Mouse (Mus musculus) testis, adult 2 months (tissue): ENCODE measurements at regions not wholly inside any gene's neighbourhood (a gene's known extent, or its start where the extent isn't known, plus 50 kb on each side); places are given as distances from the start of the nearest gene placed in this dataset.

Experiments
- H3K27ac ChIP-seq: fragments of 200-500 bp; 2 replicates; pipeline ENCODE4 v1.5.1; 2012; ENCODE audit warnings: low read depth, low read length; ENCODE audit not compliant: control insufficient read depth, insufficient read depth
- H3K27me3 ChIP-seq: fragments of 200-500 bp; 2 replicates; pipeline ENCODE4 v1.6.1; 2012; ENCODE audit warnings: mild to moderate bottlenecking, low read length, moderate library complexity; ENCODE audit not compliant: control insufficient read depth, insufficient read depth
- H3K36me3 ChIP-seq: fragments of 200-500 bp; 2 replicates; pipeline ENCODE4 v1.6.1; 2012; ENCODE audit warnings: mild to moderate bottlenecking, low read length; ENCODE audit not compliant: control insufficient read depth, insufficient read depth
- H3K4me1 ChIP-seq: fragments of 200-500 bp; 2 replicates; pipeline ENCODE4 v1.6.1; 2012; ENCODE audit warnings: low read length; ENCODE audit not compliant: control insufficient read depth, insufficient read depth
- H3K4me3 ChIP-seq: fragments of 200-500 bp; 2 replicates; pipeline ENCODE4 v1.5.1; 2012; ENCODE audit warnings: low read depth, mild to moderate bottlenecking, low read length, moderate library complexity, mixed read lengths; ENCODE audit not compliant: control insufficient read depth
- CTCF ChIP-seq: fragments of 200-500 bp; IDR thresholded peaks from 2 replicates; pipeline ENCODE4 v1.5.1; 2012; ENCODE audit warnings: low read depth, mild to moderate bottlenecking, inconsistent platforms, low read length, moderate library complexity; ENCODE audit not compliant: control insufficient read depth, insufficient read depth, insufficient replicate concordance
- POLR2A ChIP-seq: fragments of 200-500 bp; IDR thresholded peaks from 2 replicates; pipeline ENCODE4 v1.6.1; 2012; ENCODE audit warnings: low read depth, mild to moderate bottlenecking, inconsistent platforms, low read length, moderate library complexity; ENCODE audit not compliant: control insufficient read depth

- Histone ChIP-seq H3K4me3 (no peak overlapping the region), H3K27me3 (no peaks in the 10 kb centered on the region), H3K4me1 (no peaks in the 10 kb centered on the region), H3K27ac (no peak overlapping the region), H3K36me3 (no peaks in the 10 kb centered on the region)
- TF ChIP-seq POLR2A (no peak), CTCF (no peak)
These were observed 95.1 kb upstream of the Ccdc91 start for GRCm38 (mm10) chr6:147380519-147380918.

- no peak overlapping the region for H3K4me3 ChIP-seq
- TF ChIP-seq CTCF, result no peak
- H3K36me3 ChIP-seq, result no peaks in the 10 kb centered on the region
- no peaks in the 10 kb centered on the region for H3K27me3 ChIP-seq
- H3K4me1 ChIP-seq, result no peaks in the 10 kb centered on the region
- H3K27ac ChIP-seq, result no peak overlapping the region
These were observed 97.9 kb upstream of the Ccdc91 start for GRCm38 (mm10) chr6:147377679-147378078.

GRCm38 (mm10) chr6:147371737-147372136 is 103.9 kb upstream of the Ccdc91 start:
- TF ChIP-seq POLR2A, result no peak
- no peak for TF ChIP-seq CTCF
- Histone ChIP-seq H3K4me1 (no peaks in the 10 kb centered on the region), H3K4me3 (no peak overlapping the region), H3K27me3 (no peaks in the 10 kb centered on the region), H3K27ac (no peak overlapping the region), H3K36me3 (no peaks in the 10 kb centered on the region)

- no peak overlapping the region for H3K4me3 ChIP-seq
These were observed 104.3 kb upstream of the Ccdc91 start for GRCm38 (mm10) chr6:147371336-147371735.

GRCm38 (mm10) chr6:147362842-147363241 is 98.9 kb upstream of the Pthlh start:
- H3K27ac ChIP-seq, result no peak overlapping the region
- H3K4me3 ChIP-seq, result no peak overlapping the region
- TF ChIP-seq CTCF (no peak), POLR2A (no peak)
- no peaks in the 10 kb centered on the region for H3K4me1 ChIP-seq
- no peaks in the 10 kb centered on the region for H3K36me3 ChIP-seq
- no peaks in the 10 kb centered on the region for H3K27me3 ChIP-seq

More at GRCm38 (mm10) chr6:147371336-147371735, 104.3 kb upstream of the Ccdc91 start:
- TF ChIP-seq CTCF (no peak), POLR2A (no peak)
- H3K27me3 ChIP-seq, result no peaks in the 10 kb centered on the region
- no peak overlapping the region for H3K27ac ChIP-seq
- no peaks in the 10 kb centered on the region for H3K4me1 ChIP-seq
- no peaks in the 10 kb centered on the region for H3K36me3 ChIP-seq

- Histone ChIP-seq H3K4me1 (no peaks in the 10 kb centered on the region), H3K27ac (no peak overlapping the region), H3K4me3 (no peak overlapping the region), H3K27me3 (no peaks in the 10 kb centered on the region), H3K36me3 (no peaks in the 10 kb centered on the region)
- TF ChIP-seq CTCF (no peak), POLR2A (no peak)
These were observed 93.0 kb upstream of the Pthlh start for GRCm38 (mm10) chr6:147357031-147357430.

GRCm38 (mm10) chr6:147356570-147356969 is 92.6 kb upstream of the Pthlh start:
- Histone ChIP-seq H3K27me3 (no peaks in the 10 kb centered on the region), H3K36me3 (no peaks in the 10 kb centered on the region), H3K4me3 (no peak overlapping the region), H3K27ac (no peak overlapping the region), H3K4me1 (no peaks in the 10 kb centered on the region)
- no peak for TF ChIP-seq CTCF
- no peak for TF ChIP-seq POLR2A
